Mouse (Mus musculus): Measurements from ENCODE around the gene Tef. TPM values are rescaled to one million over a fixed set of nuclear protein-coding genes. Genes with fewer than 3 reads are reported as not detected.

Tef gene
- total RNA-seq, 2 experiments from 2014 or later = 237 to 266 TPM

- no peak for DNase-seq (ENCODE audit: extremely low spot score in 1 of 2, low spot score in 1 of 2)
Measured at GRCm38 (mm10) chr15:81822631-81823030, 20.4 kb downstream of the Tef start.

GRCm38 (mm10) chr15:81824832-81825231 is 22.6 kb downstream of the Tef start:
- DNase-seq (ENCODE audit: extremely low spot score in 1 of 2, low spot score in 1 of 2) = no peak

- DNase-seq (ENCODE audit: extremely low spot score in 1 of 2, low spot score in 1 of 2) = no peak
Measured at GRCm38 (mm10) chr15:81828426-81829207, 26.4 kb downstream of the Tef start.

GRCm38 (mm10) chr15:81829208-81829580 is 27.0 kb downstream of the Tef start:
- no peak for DNase-seq (ENCODE audit: extremely low spot score in 1 of 2, low spot score in 1 of 2)

GRCm38 (mm10) chr15:81830530-81830929 is 28.3 kb downstream of the Tef start:
- no peak for DNase-seq (ENCODE audit: extremely low spot score in 1 of 2, low spot score in 1 of 2)

- peak; percentile 50 to 87 for DNase-seq (ENCODE audit: extremely low spot score in 1 of 2, low spot score in 1 of 2)
Measured at GRCm38 (mm10) chr15:81831136-81831825, 29.1 kb downstream of the Tef start.

- no peak for DNase-seq (ENCODE audit: extremely low spot score in 1 of 2, low spot score in 1 of 2)
Measured at GRCm38 (mm10) chr15:81832219-81832618, 30.0 kb downstream of the Tef start.

GRCm38 (mm10) chr15:81833481-81833880 is 31.3 kb downstream of the Tef start:
- DNase-seq (ENCODE audit: extremely low spot score in 1 of 2, low spot score in 1 of 2) = no peak

GRCm38 (mm10) chr15:81834171-81834841 is 32.1 kb downstream of the Tef start:
- no peak for DNase-seq (ENCODE audit: extremely low spot score in 1 of 2, low spot score in 1 of 2)

- no peak for DNase-seq (ENCODE audit: extremely low spot score in 1 of 2, low spot score in 1 of 2)
Measured at GRCm38 (mm10) chr15:81835007-81835880, 33.0 kb downstream of the Tef start.

GRCm38 (mm10) chr15:81836124-81836821 is 34.1 kb downstream of the Tef start:
- DNase-seq (ENCODE audit: extremely low spot score in 1 of 2, low spot score in 1 of 2) = peak; percentile 54

GRCm38 (mm10) chr15:81836966-81837920 is 35.0 kb downstream of the Tef start:
- no peak for DNase-seq (ENCODE audit: extremely low spot score in 1 of 2, low spot score in 1 of 2)

- no peak for DNase-seq (ENCODE audit: extremely low spot score in 1 of 2, low spot score in 1 of 2)
Measured at GRCm38 (mm10) chr15:81838554-81839235, 36.5 kb downstream of the Tef start.

- DNase-seq (ENCODE audit: extremely low spot score in 1 of 2, low spot score in 1 of 2) = peak in 1 of 2 experiments; percentile 57
Measured at GRCm38 (mm10) chr15:81839634-81840033, 37.4 kb downstream of the Tef start.

- DNase-seq (ENCODE audit: extremely low spot score in 1 of 2, low spot score in 1 of 2) = no peak
Measured at GRCm38 (mm10) chr15:81840306-81840705, 38.1 kb downstream of the Tef start.

- DNase-seq (ENCODE audit: extremely low spot score in 1 of 2, low spot score in 1 of 2) = no peak
Measured at GRCm38 (mm10) chr15:81842275-81842674, 40.1 kb downstream of the Tef start.

- DNase-seq (ENCODE audit: extremely low spot score in 1 of 2, low spot score in 1 of 2) = no peak
Measured at GRCm38 (mm10) chr15:81845033-81845625, 42.9 kb downstream of the Tef start.

GRCm38 (mm10) chr15:81845724-81846123 is 43.5 kb downstream of the Tef start:
- DNase-seq (ENCODE audit: extremely low spot score in 1 of 2, low spot score in 1 of 2) = no peak

Measured in layer of hippocampus, postnatal 25 days (tissue).